ENCODE assay signal across 7 mouse cellular contexts in the genomic region with DNA sequence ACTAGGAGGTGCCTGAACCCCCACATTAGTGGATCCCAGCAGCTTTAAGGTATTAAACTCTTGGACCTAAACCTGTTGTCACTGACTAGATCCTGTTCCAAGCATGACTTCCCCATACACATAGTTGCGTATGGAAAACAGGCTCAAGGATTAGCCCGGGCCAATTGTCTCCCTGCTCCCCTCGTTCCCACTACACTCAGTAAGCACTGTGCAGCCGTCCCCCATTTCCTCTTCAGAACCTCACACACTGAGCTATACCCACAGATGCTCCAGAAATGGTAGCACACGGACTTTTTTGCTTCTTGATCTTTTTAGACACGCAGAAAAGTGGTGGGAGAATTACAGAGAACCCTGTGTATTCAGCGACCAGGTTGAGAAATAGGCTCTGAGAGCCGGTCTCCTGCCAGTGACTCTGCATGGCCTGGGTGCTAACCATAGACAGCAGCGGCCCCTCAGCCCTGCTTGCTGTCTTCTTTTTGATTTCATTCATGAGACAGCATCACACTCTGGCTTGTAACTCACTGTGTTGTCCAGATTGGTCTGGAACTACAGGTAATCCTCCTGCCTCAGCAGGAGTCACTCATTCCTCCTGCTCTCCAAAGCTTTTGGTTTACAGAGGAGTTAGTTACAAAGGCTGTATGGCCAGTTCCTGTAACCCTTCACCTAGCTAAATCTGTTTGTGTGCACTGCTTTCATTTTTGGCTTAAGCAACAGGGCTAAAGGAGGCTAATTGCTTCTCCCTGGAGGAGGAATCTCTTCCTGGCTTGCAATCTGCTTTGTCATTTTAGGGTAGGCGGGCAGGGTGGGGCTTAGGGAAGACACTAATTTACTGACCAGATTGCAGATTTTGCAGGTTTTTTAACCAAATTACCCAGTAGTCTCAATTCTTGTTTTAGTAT. TPM values are rescaled to one million over a fixed set of nuclear protein-coding genes. Genes with fewer than 3 reads are reported as not detected.
A peak's percentile ranks its signal among the peaks of the same experiment; 100 is the strongest.
DNase-seq lines count a peak whose midpoint lies in the region; ATAC-seq and TF ChIP-seq lines count a peak whose summit lies in the region.

No protein-coding gene starts in this region.

- no peak; a peak in 2 of 4 replicates for TF ChIP-seq CTCF in CH12.LX (conservative IDR thresholded peaks at IDR 0.05 in 1 of 2, IDR thresholded peaks at IDR 0.05 in 1 of 2; ENCODE audit: low read depth in 2 of 2, low read length in 2 of 2)
- TF ChIP-seq CTCF in bone marrow, adult 2 months (IDR thresholded peaks at IDR 0.05; ENCODE audit: control insufficient read depth, insufficient read depth, low read length), result no peak

- TF ChIP-seq RAD21 in CH12.LX (IDR thresholded peaks at IDR 0.05; ENCODE audit: low read depth, low read length), result no peak; the same call in 1 of the 2 replicates

- peaks cover 67% of the 10 kb centered on the region for H3K4me1 ChIP-seq in intestine, embryonic 16.5 days (ENCODE audit: control insufficient read depth, insufficient read depth, low read length)
- peaks cover 52% of the 10 kb centered on the region for H3K4me1 ChIP-seq in intestine, embryonic 15.5 days (replicated peaks)
- H3K4me1 ChIP-seq in CH12.LX (ENCODE audit: control insufficient read depth in 1 of 2, insufficient read depth in 2 of 2), result peaks cover 26 to 73% of the 10 kb centered on the region in 2 experiments
- H3K4me1 ChIP-seq in bone marrow, adult 2 months (ENCODE audit: control insufficient read depth, insufficient read depth, low read length), result peaks cover 22% of the 10 kb centered on the region
- H3K4me1 ChIP-seq in liver, embryonic 16.5 days (ENCODE audit: control insufficient read depth, low read depth, low read length), result peaks cover 48% of the 10 kb centered on the region

- H3K9me3 ChIP-seq in intestine, embryonic 16.5 days (ENCODE audit: control insufficient read depth, low read length), result no peaks in the 10 kb centered on the region
- no peaks in the 10 kb centered on the region for H3K9me3 ChIP-seq in intestine, embryonic 15.5 days
- H3K9me3 ChIP-seq in CH12.LX (replicated peaks; ENCODE audit: low read length), result no peaks in the 10 kb centered on the region
- H3K9me3 ChIP-seq in liver, embryonic 16.5 days (replicated peaks; ENCODE audit: control insufficient read depth, low read length), result no peaks in the 10 kb centered on the region

- 0 out of 2 replicates have a peak overlapping the region, but pooled peaks have one; percentile 5 for H3K27ac ChIP-seq in intestine, embryonic 16.5 days (ENCODE audit: low read length)
- no peak overlapping the region for H3K27ac ChIP-seq in intestine, embryonic 15.5 days
- peak overlapping the region; percentile 70 for H3K27ac ChIP-seq in CH12.LX (ENCODE audit: insufficient read depth, low read depth)
- H3K27ac ChIP-seq in bone marrow, adult 2 months (ENCODE audit: control insufficient read depth, insufficient read depth, low read depth, low read length, poor library complexity), result peak overlapping the region; percentile 63; the same call in 1 of the 2 replicates
- H3K27ac ChIP-seq in liver, embryonic 16.5 days (ENCODE audit: low read length), result peak overlapping the region; percentile 73

- no peaks in the 10 kb centered on the region for H3K27me3 ChIP-seq in intestine, embryonic 16.5 days (replicated peaks; ENCODE audit: control insufficient read depth, insufficient read depth, low read length)
- H3K27me3 ChIP-seq in intestine, embryonic 15.5 days (replicated peaks), result no peaks in the 10 kb centered on the region
- H3K27me3 ChIP-seq in CH12.LX (replicated peaks), result no peaks in the 10 kb centered on the region
- no peaks in the 10 kb centered on the region for H3K27me3 ChIP-seq in liver, embryonic 16.5 days (ENCODE audit: control insufficient read depth, insufficient read depth, low read depth, low read length)

- peaks cover 2% of the 10 kb centered on the region; the same call in 1 of the 2 replicates for H3K36me3 ChIP-seq in intestine, embryonic 16.5 days (ENCODE audit: control insufficient read depth, insufficient read depth, low read length)
- no peaks in the 10 kb centered on the region for H3K36me3 ChIP-seq in intestine, embryonic 15.5 days
- H3K36me3 ChIP-seq in CH12.LX (replicated peaks in 1 of 2; ENCODE audit: control insufficient read depth in 1 of 2, insufficient read depth in 1 of 2, low read length in 1 of 2), result peaks cover 4 to 27% of the 10 kb centered on the region in 2 experiments
- no peaks in the 10 kb centered on the region for H3K36me3 ChIP-seq in liver, embryonic 16.5 days (ENCODE audit: control insufficient read depth, insufficient read depth)

- peak; percentile 0; the same call in 1 of the 2 replicates for TF ChIP-seq POLR2A in CH12.LX (IDR thresholded peaks at IDR 0.05; ENCODE audit: low read depth, low read length)
- TF ChIP-seq POLR2A in bone marrow, adult 2 months (IDR thresholded peaks at IDR 0.05; ENCODE audit: borderline replicate concordance, control insufficient read depth, low read depth, low read length), result no peak

- WGBS in intestine, embryonic 16.5 days, result 77% methylated on average over 10 of the region's 10 CpGs
- WGBS in intestine, embryonic 15.5 days, result 80% methylated on average over 10 of the region's 10 CpGs
- 24% methylated on average over 10 of the region's 10 CpGs for WGBS in bone marrow, adult 2 months
- WGBS in liver, embryonic 16.5 days (ENCODE audit: insufficient replicate concordance), result 62% methylated on average over 10 of the region's 10 CpGs

- H3K9ac ChIP-seq in intestine, embryonic 16.5 days (ENCODE audit: low read depth, low read length), result no peak overlapping the region
- H3K9ac ChIP-seq in intestine, embryonic 15.5 days, result no peak overlapping the region
- H3K9ac ChIP-seq in CH12.LX (ENCODE audit: insufficient read depth, low read depth), result peak overlapping the region; percentile 37
- no peak overlapping the region for H3K9ac ChIP-seq in liver, embryonic 16.5 days (ENCODE audit: low read depth, low read length)

- H3K4me3 ChIP-seq in intestine, embryonic 16.5 days (ENCODE audit: low read length), result no peak overlapping the region
- no peak overlapping the region for H3K4me3 ChIP-seq in intestine, embryonic 15.5 days (replicated peaks)
- H3K4me3 ChIP-seq in CH12.LX (replicated peaks in 1 of 3; ENCODE audit: low read depth in 2 of 3, low read length in 2 of 3, poor library complexity in 1 of 3), result peak overlapping the region in 2 of 3 experiments; percentile 8 to 49
- H3K4me3 ChIP-seq in bone marrow, adult 2 months (replicated peaks; ENCODE audit: control insufficient read depth, low read depth, low read length), result peak overlapping the region; percentile 12
- H3K4me3 ChIP-seq in liver, embryonic 16.5 days (ENCODE audit: low read depth, low read length), result no peak overlapping the region

- peaks cover 98% of the 10 kb centered on the region for H3K79me2 ChIP-seq in CH12.LX (replicated peaks; ENCODE audit: control insufficient read depth, extremely low read depth, insufficient read depth, poor library complexity, severe bottlenecking)

- ATAC-seq in intestine, embryonic 16.5 days, result no peak
- no peak for ATAC-seq in intestine, embryonic 15.5 days
- peak; percentile 17; the same call in 1 of the 2 replicates for ATAC-seq in liver, embryonic 16.5 days (ENCODE audit: low read depth)

- no peak overlapping the region for H3K4me2 ChIP-seq in intestine, embryonic 16.5 days (ENCODE audit: low read depth, low read length)
- no peak overlapping the region for H3K4me2 ChIP-seq in intestine, embryonic 15.5 days (replicated peaks)
- peak overlapping the region; percentile 74 for H3K4me2 ChIP-seq in CH12.LX (ENCODE audit: insufficient read depth, low read depth, poor library complexity, severe bottlenecking)
- H3K4me2 ChIP-seq in liver, embryonic 16.5 days (ENCODE audit: low read depth, low read length), result peak overlapping the region; percentile 22

- TF ChIP-seq EP300 in CH12.LX (IDR thresholded peaks at IDR 0.05; ENCODE audit: low read length), result no peak

- no peak for DNase-seq in CH12.LX (ENCODE audit: extremely low read depth)
- DNase-seq in cerebellum, adult 11 months, result no peak
- no peak for DNase-seq in layer of hippocampus, adult 18-20 months (ENCODE audit: low spot score in 2 of 2)

- in situ Hi-C loops in CH12.LX (cut with MboI; ENCODE audit: low pct_ligation_motif_present, low pct_unique_long_range_greater_than_20kb, low sequenced_read_pairs), result no loop called here

- dilution Hi-C loops in CH12.LX (cut with MboI; ENCODE audit: extremely low pct_ligation_motif_present, extremely low pct_unique_long_range_greater_than_20kb, low sequenced_read_pairs), result no loop called here

TF ChIP-seq in CH12.LX, 34 proteins besides CTCF, POLR2A, EP300 and RAD21:
- TF ChIP-seq ZMIZ1 (IDR thresholded peaks at IDR 0.05; ENCODE audit: low read depth, low read length), result no peak
- 0 out of 2 replicates have a peak, but pooled peaks have one; percentile 37 for TF ChIP-seq SIN3A (IDR thresholded peaks at IDR 0.05; ENCODE audit: low read length)
- no peak for TF ChIP-seq TCF12 (IDR thresholded peaks at IDR 0.05; ENCODE audit: low read depth, low read length)

RNA-seq across cellular contexts. Expression of gene Psap, which starts 4.9 kb away (rescaled TPM):
- polyA plus RNA-seq in intestine, embryonic 16.5 days (2015; fragmentation: Nextera tagmentation; extraction: Ambion mirVana), result 178 and 187 TPM in 2 replicates
- polyA plus RNA-seq in intestine, embryonic 15.5 days (2015; fragmentation: Nextera tagmentation; extraction: Ambion mirVana), result 144 and 147 TPM in 2 replicates
- total RNA-seq in CH12.LX (2012; rRNA removed), result 300 and 318 TPM in 2 replicates
- 223 and 251 TPM in 2 replicates for total RNA-seq in CH12.LX (2014; rRNA removed)
- polyA plus RNA-seq in CH12.LX (2012; ENCODE audit: insufficient read length, low read depth), result 465 and 470 TPM in 2 replicates
- 271 and 453 TPM in 2 replicates for polyA plus RNA-seq in bone marrow, adult 2 months (2011; ENCODE audit: insufficient read depth, insufficient read length, low replicate concordance, missing spikeins)
- 82.2 and 83.5 TPM in 2 replicates for polyA plus RNA-seq in liver, embryonic 16.5 days (2015; fragmentation: Nextera tagmentation; extraction: Ambion mirVana)
- 1,000 to 10,000 TPM; 1,436 to 1,491 TPM for total RNA-seq in layer of hippocampus, adult 18-20 months (2021)

Comparison
In these comparisons a context has a peak if more than half of its experiments do, and no peak if none do; other contexts are left out.
1. H3K4me2 ChIP-seq: peak in CH12.LX (single experiment) and liver, embryonic 16.5 days (single experiment); none in intestine, embryonic 16.5 days (single experiment) and intestine, embryonic 15.5 days (single experiment).
2. H3K4me3 ChIP-seq: peak in CH12.LX (2 of 3) and bone marrow, adult 2 months (single experiment); none in intestine, embryonic 16.5 days (single experiment), intestine, embryonic 15.5 days (single experiment) and liver, embryonic 16.5 days (single experiment).